Mouse (Mus musculus): Measurements from ENCODE around the gene Nedd9. TPM values are rescaled to one million over a fixed set of nuclear protein-coding genes. Genes with fewer than 3 reads are reported as not detected.

Gene Nedd9
- polyA plus RNA-seq, 1 experiment from 2014 or later = 22.9 TPM

DNA sequence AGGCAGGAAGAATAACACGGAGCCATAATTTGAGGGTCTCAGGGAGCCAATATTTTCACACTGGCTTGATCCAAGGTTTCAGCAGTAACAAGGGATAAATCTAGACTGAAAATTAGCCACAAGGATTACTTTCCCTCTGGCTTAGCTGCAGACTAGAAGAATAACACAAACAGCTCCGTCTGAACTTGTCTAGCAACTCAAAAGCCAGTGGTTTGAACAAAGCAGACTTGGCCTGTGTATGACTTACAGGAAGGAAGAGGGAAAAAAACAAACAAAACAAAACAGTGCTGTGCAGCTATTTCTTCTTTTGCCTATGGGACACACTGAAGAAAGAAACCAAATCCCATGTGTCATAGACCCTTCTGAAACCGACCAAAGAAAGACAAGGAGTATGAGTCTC lies 25.7 kb downstream of the Nedd9 start:
- Histone ChIP-seq H3K9ac (ENCODE audit: low read length) (no peak overlapping the region), H3K4me2 (ENCODE audit: low read length) (no peak overlapping the region), H3K4me1 (ENCODE audit: control insufficient read depth in 2 of 2, insufficient read depth in 2 of 2, low read length in 2 of 2) (peaks cover 12% of the 10 kb centered on the region in 2 experiments), H3K36me3 (ENCODE audit: control insufficient read depth, insufficient read depth, low read length) (no peaks in the 10 kb centered on the region), H3K27me3 (ENCODE audit: control insufficient read depth, insufficient read depth, low read length) (peaks cover 85% of the 10 kb centered on the region), H3K9me3 (ENCODE audit: control insufficient read depth, low read length) (no peaks in the 10 kb centered on the region), H3K4me3 (ENCODE audit: control insufficient read depth in 1 of 2, insufficient read depth in 1 of 2, low read depth in 1 of 2, low read length in 2 of 2) (no peak overlapping the region), H3K27ac (replicated peaks in 1 of 2; ENCODE audit: control insufficient read depth in 1 of 2, insufficient read depth in 1 of 2, low read depth in 2 of 2, low read length in 2 of 2) (no peak overlapping the region)
- ATAC-seq (ENCODE audit: insufficient number of reproducible peaks, insufficient read depth, low FRiP score, low read depth) = no peak
- WGBS = 68% methylated on average over 3 of the region's 3 CpGs

GRCm38 (mm10) chr13:41459683-41460286 lies 27.4 kb downstream of the Nedd9 start:
- WGBS = 81% methylated on average over 3 of the region's 3 CpGs
- no peak overlapping the region for H3K4me2 ChIP-seq (ENCODE audit: low read length)
- peaks cover 74% of the 10 kb centered on the region for H3K27me3 ChIP-seq (ENCODE audit: control insufficient read depth, insufficient read depth, low read length)

GRCm38 (mm10) chr13:41458709-41459108 lies 28.5 kb downstream of the Nedd9 start:
- no peaks in the 10 kb centered on the region for H3K9me3 ChIP-seq (ENCODE audit: control insufficient read depth, low read length)
- H3K4me2 ChIP-seq (ENCODE audit: low read length) = no peak overlapping the region
- ATAC-seq (ENCODE audit: insufficient number of reproducible peaks, insufficient read depth, low FRiP score, low read depth) = no peak
- H3K4me1 ChIP-seq (ENCODE audit: control insufficient read depth in 2 of 2, insufficient read depth in 2 of 2, low read length in 2 of 2) = peaks cover 16 to 18% of the 10 kb centered on the region in 2 experiments
- no peaks in the 10 kb centered on the region for H3K36me3 ChIP-seq (ENCODE audit: control insufficient read depth, insufficient read depth, low read length)
- no peak overlapping the region for H3K4me3 ChIP-seq (ENCODE audit: control insufficient read depth in 1 of 2, insufficient read depth in 1 of 2, low read depth in 1 of 2, low read length in 2 of 2)
- peaks cover 75% of the 10 kb centered on the region for H3K27me3 ChIP-seq (ENCODE audit: control insufficient read depth, insufficient read depth, low read length)
- H3K27ac ChIP-seq (replicated peaks in 1 of 2; ENCODE audit: control insufficient read depth in 1 of 2, insufficient read depth in 1 of 2, low read depth in 2 of 2, low read length in 2 of 2) = no peak overlapping the region
- WGBS = 59% methylated on average over 2 of the region's 2 CpGs
- no peak overlapping the region for H3K9ac ChIP-seq (ENCODE audit: low read length)

More at GRCm38 (mm10) chr13:41459683-41460286, 27.4 kb downstream of the Nedd9 start:
- Histone ChIP-seq H3K4me3 (ENCODE audit: control insufficient read depth in 1 of 2, insufficient read depth in 1 of 2, low read depth in 1 of 2, low read length in 2 of 2) (no peak overlapping the region), H3K36me3 (ENCODE audit: control insufficient read depth, insufficient read depth, low read length) (no peaks in the 10 kb centered on the region), H3K9ac (ENCODE audit: low read length) (no peak overlapping the region), H3K27ac (replicated peaks in 1 of 2; ENCODE audit: control insufficient read depth in 1 of 2, insufficient read depth in 1 of 2, low read depth in 2 of 2, low read length in 2 of 2) (no peak overlapping the region), H3K4me1 (ENCODE audit: control insufficient read depth in 2 of 2, insufficient read depth in 2 of 2, low read length in 2 of 2) (peaks cover 15 to 18% of the 10 kb centered on the region in 2 experiments), H3K9me3 (ENCODE audit: control insufficient read depth, low read length) (no peaks in the 10 kb centered on the region)
- no peak for ATAC-seq (ENCODE audit: insufficient number of reproducible peaks, insufficient read depth, low FRiP score, low read depth)

GRCm38 (mm10) chr13:41457798-41458390 lies 29.3 kb downstream of the Nedd9 start:
- Histone ChIP-seq H3K27me3 (ENCODE audit: control insufficient read depth, insufficient read depth, low read length) (peaks cover 78% of the 10 kb centered on the region), H3K36me3 (ENCODE audit: control insufficient read depth, insufficient read depth, low read length) (no peaks in the 10 kb centered on the region), H3K4me3 (ENCODE audit: control insufficient read depth in 1 of 2, insufficient read depth in 1 of 2, low read depth in 1 of 2, low read length in 2 of 2) (no peak overlapping the region), H3K4me1 (ENCODE audit: control insufficient read depth in 2 of 2, insufficient read depth in 2 of 2, low read length in 2 of 2) (peaks cover 16 to 18% of the 10 kb centered on the region in 2 experiments), H3K27ac (replicated peaks in 1 of 2; ENCODE audit: control insufficient read depth in 1 of 2, insufficient read depth in 1 of 2, low read depth in 2 of 2, low read length in 2 of 2) (no peak overlapping the region), H3K4me2 (ENCODE audit: low read length) (no peak overlapping the region), H3K9me3 (ENCODE audit: control insufficient read depth, low read length) (no peaks in the 10 kb centered on the region), H3K9ac (ENCODE audit: low read length) (no peak overlapping the region)
- 81% methylated on average over 10 of the region's 10 CpGs for WGBS
- no peak; the same call in 1 of the 2 replicates for ATAC-seq (ENCODE audit: insufficient number of reproducible peaks, insufficient read depth, low FRiP score, low read depth)

GRCm38 (mm10) chr13:41457030-41457797 lies 29.9 kb downstream of the Nedd9 start:
- peaks cover 74% of the 10 kb centered on the region for H3K27me3 ChIP-seq (ENCODE audit: control insufficient read depth, insufficient read depth, low read length)
- H3K27ac ChIP-seq (replicated peaks in 1 of 2; ENCODE audit: control insufficient read depth in 1 of 2, insufficient read depth in 1 of 2, low read depth in 2 of 2, low read length in 2 of 2) = peak overlapping the region in 1 of 2 experiments; percentile 17; a peak in 1 of 4 replicates
- H3K4me2 ChIP-seq (ENCODE audit: low read length) = no peak overlapping the region
- H3K4me3 ChIP-seq (ENCODE audit: control insufficient read depth in 1 of 2, insufficient read depth in 1 of 2, low read depth in 1 of 2, low read length in 2 of 2) = no peak overlapping the region
- no peaks in the 10 kb centered on the region for H3K9me3 ChIP-seq (ENCODE audit: control insufficient read depth, low read length)
- peaks cover 16 to 18% of the 10 kb centered on the region in 2 experiments for H3K4me1 ChIP-seq (ENCODE audit: control insufficient read depth in 2 of 2, insufficient read depth in 2 of 2, low read length in 2 of 2)
- 44% methylated on average over 7 of the region's 7 CpGs for WGBS
- H3K9ac ChIP-seq (ENCODE audit: low read length) = no peak overlapping the region
- no peaks in the 10 kb centered on the region for H3K36me3 ChIP-seq (ENCODE audit: control insufficient read depth, insufficient read depth, low read length)
- no peak; the same call in 1 of the 2 replicates for ATAC-seq (ENCODE audit: insufficient number of reproducible peaks, insufficient read depth, low FRiP score, low read depth)

GRCm38 (mm10) chr13:41456292-41457029 lies 30.7 kb downstream of the Nedd9 start:
- WGBS = 26% methylated on average over 14 of the region's 14 CpGs
- Histone ChIP-seq H3K27ac (replicated peaks in 1 of 2; ENCODE audit: control insufficient read depth in 1 of 2, insufficient read depth in 1 of 2, low read depth in 2 of 2, low read length in 2 of 2) (peak overlapping the region in 1 of 2 experiments; percentile 17; a peak in 1 of 4 replicates), H3K27me3 (ENCODE audit: control insufficient read depth, insufficient read depth, low read length) (peaks cover 74% of the 10 kb centered on the region), H3K4me2 (ENCODE audit: low read length) (no peak overlapping the region), H3K4me3 (ENCODE audit: control insufficient read depth in 1 of 2, insufficient read depth in 1 of 2, low read depth in 1 of 2, low read length in 2 of 2) (no peak overlapping the region), H3K9me3 (ENCODE audit: control insufficient read depth, low read length) (no peaks in the 10 kb centered on the region), H3K4me1 (ENCODE audit: control insufficient read depth in 2 of 2, insufficient read depth in 2 of 2, low read length in 2 of 2) (peaks cover 16 to 18% of the 10 kb centered on the region in 2 experiments), H3K36me3 (ENCODE audit: control insufficient read depth, insufficient read depth, low read length) (no peaks in the 10 kb centered on the region), H3K9ac (ENCODE audit: low read length) (no peak overlapping the region)
- no peak for ATAC-seq (ENCODE audit: insufficient number of reproducible peaks, insufficient read depth, low FRiP score, low read depth)
